Mouse (Mus musculus): ENCODE measurements around the gene Smim17.

DNA sequence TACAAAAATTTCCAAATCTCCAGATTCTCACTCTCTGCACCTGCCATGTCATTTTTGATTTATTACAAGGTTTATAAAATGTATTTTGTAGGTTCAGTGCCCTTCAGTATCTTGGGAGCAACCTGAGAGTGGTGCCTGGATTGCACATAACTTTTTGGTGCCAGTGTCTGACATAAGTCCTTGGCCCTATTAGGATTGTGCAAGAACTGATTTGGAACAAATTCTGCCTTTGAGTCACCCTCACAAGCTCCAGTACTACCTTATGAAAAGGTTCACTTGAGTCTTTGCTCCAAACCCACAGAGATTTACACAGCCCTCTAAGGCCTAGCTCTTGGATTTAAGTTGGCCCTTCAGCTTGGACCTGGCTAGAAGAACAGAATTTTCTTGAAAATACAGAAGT, 68.4 kb downstream of the Smim17 start, which contains the start of gene Olfr1346:
- TF ChIP-seq POLR2A (IDR thresholded peaks at IDR 0.05; ENCODE audit: borderline replicate concordance, insufficient read depth, low read length): no peak
- TF ChIP-seq CTCF (IDR thresholded peaks at IDR 0.05; ENCODE audit: borderline replicate concordance, insufficient read depth, low read depth, low read length): no peak

Measured in cerebellum, adult 2 months (tissue).